Mouse (Mus musculus) kidney, embryonic 16.5 days (tissue): ENCODE data around the gene Ap1b1. TPM values are rescaled to one million over a fixed set of nuclear protein-coding genes. Genes with fewer than 3 reads are reported as not detected.
A peak's percentile ranks its signal among the peaks of the same experiment; 100 is the strongest.

Experiments
- ATAC-seq: fragments of 200-750 bp; cut with Nextera tagmentation; 2 replicates; pipeline ENCODE4 v1.8.0; 2017; ENCODE audit warnings: moderate TSS enrichment; ENCODE audit not compliant: low FRiP score, low TSS enrichment
- H3K27ac ChIP-seq: fragments of 300-500 bp; sonication (generic); 2 replicates; pipeline ENCODE4 v1.5.1; 2014; ENCODE audit warnings: low read length
- H3K27me3 ChIP-seq: fragments of 300-500 bp; sonication (generic); 2 replicates; pipeline ENCODE4 v1.6.1; 2014; ENCODE audit warnings: low read length, control low read depth, mixed read lengths; ENCODE audit not compliant: insufficient read depth
- H3K36me3 ChIP-seq: fragments of 300-500 bp; sonication (generic); 2 replicates; pipeline ENCODE4 v1.6.1; 2014; ENCODE audit warnings: low read length, control low read depth, mixed read lengths; ENCODE audit not compliant: insufficient read depth
- H3K4me1 ChIP-seq: fragments of 300-500 bp; sonication (generic); 2 replicates; pipeline ENCODE4 v1.6.1; 2014; ENCODE audit warnings: low read length, control low read depth, mixed read lengths; ENCODE audit not compliant: insufficient read depth
- H3K4me2 ChIP-seq: fragments of 300-500 bp; sonication (generic); replicated peaks from 2 replicates; pipeline ENCODE4 v1.6.1; 2014; ENCODE audit warnings: low read depth, low read length
- H3K4me3 ChIP-seq: fragments of 300-500 bp; sonication (generic); 2 replicates; pipeline ENCODE4 v1.5.1; 2014; ENCODE audit warnings: mild to moderate bottlenecking, low read length
- H3K9ac ChIP-seq: fragments of 300-500 bp; sonication (generic); replicated peaks from 2 replicates; pipeline ENCODE4 v1.6.1; 2014; ENCODE audit warnings: low read length
- H3K9me3 ChIP-seq: fragments of 300-500 bp; sonication (generic); 2 replicates; pipeline ENCODE4 v1.6.1; 2016; ENCODE audit warnings: low read length, control low read depth
- WGBS: fragments of 180-500 bp; shearing (Covaris S2); extraction: QIAGEN DNeasy Blood & Tissue Kit; methylation state at CpG from one replicate; pipeline ENCODE4 v1.1.7; 2014; 5-methylcytosine and 5-hydroxymethylcytosine counted together
- polyA plus RNA-seq: library from polyadenylated mRNA; unstranded; fragments of >200 nt; fragmentation: Nextera tagmentation; extraction: Ambion mirVana; gene quantifications from 2 replicates; pipeline ENCODE4 v1.2.1, GENCODE M21; 2015

Gene Ap1b1
- polyA plus RNA-seq, result 76.9 and 79.1 TPM in 2 replicates

- Histone ChIP-seq H3K9ac (peak within 1 kb of the TSS; percentile 76), H3K27me3 (no peaks in the 10 kb centered on the region), H3K4me1 (peaks cover 17% of the 10 kb centered on the region), H3K27ac (peak within 1 kb of the TSS; percentile 27; the same call in 1 of the 2 replicates), H3K36me3 (peaks cover 3% of the 10 kb centered on the region; the same call in 1 of the 2 replicates), H3K4me3 (peak within 1 kb of the TSS; percentile 74), H3K9me3 (no peaks in the 10 kb centered on the region), H3K4me2 (peak within 1 kb of the TSS; percentile 89)
- WGBS, result 1% methylated on average over 62 of the region's 62 CpGs
- ATAC-seq, result peak; percentile 92
Observed at GRCm38 (mm10) chr11:4986695-4987486, at the start of gene Ap1b1. Gene Ap1b1, plus strand, starts transcription at chr11:4986824.

DNA sequence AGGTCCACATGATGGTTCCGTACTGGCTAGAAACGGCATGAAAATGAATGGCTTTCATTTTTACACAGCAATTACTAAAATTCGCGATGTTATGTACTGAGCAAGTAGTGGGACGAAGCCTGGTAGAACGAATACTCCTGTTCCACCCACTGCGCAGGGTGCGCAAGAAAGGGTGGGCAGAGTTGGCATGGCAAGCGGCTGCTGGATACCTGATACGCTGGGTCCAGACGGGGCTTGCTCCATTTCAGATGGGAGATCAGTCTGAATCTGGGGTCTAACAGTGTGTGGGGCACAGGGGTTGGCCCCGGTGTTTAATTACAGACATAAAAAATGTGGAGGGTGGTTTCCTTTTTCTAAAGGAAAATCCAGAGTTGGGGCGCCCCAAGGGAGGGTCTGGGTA is 40.1 kb upstream of the Ap1b1 start:
- H3K9me3 ChIP-seq, result no peaks in the 10 kb centered on the region
- no peak overlapping the region for H3K9ac ChIP-seq
- 43% methylated on average over 13 of the region's 13 CpGs for whole genome bisulfite sequencing
- H3K27ac ChIP-seq, result no peak overlapping the region
- peak overlapping the region; percentile 52 for H3K4me3 ChIP-seq
- no peaks in the 10 kb centered on the region for H3K36me3 ChIP-seq
- peaks cover 13% of the 10 kb centered on the region for H3K4me1 ChIP-seq
- ATAC-seq, result no peak
- H3K4me2 ChIP-seq, result peak overlapping the region; percentile 81
- H3K27me3 ChIP-seq, result peaks cover 69% of the 10 kb centered on the region

DNA sequence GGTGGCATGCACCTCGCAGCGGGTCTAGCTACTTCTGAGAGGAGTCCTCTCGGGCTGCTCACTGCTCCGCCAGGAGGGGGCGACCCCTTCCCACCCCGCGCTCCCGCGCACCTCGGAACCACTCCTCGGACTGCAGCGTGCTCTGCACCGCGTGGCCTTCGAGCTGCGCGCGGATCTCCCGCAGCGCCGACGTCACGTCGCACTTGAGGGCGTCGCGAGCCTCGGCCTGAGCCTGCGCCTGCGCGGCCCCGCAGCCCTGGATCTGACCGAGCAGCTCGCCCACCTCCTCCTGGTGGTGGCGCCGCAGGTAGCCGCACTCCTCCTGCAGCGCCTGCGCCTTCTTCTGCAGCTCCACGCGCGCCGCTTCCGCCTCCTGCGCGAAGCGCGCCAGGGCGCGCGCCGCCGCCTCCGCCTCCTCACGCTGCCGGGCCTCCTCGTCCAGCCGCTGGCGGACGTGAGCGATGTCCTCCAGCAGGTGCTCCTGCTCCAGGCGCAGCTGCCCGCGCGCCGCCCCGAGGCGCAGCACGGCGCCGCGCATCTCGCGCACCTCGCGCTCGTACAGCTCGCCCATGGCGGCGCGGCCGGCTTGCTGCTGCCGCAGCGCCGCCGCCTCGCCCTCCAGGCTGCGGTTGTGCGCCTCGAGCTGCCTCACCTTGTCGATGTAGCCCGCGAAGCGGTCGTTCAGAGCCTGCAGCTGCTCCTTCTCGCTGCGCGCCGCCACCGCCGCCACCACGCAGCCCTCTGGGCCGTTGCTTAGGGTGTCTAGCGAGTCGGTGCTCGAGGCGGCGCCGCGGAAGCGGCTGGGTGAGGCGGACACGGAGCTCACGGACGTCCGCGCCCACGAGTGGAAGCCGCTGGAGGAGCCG is 39.4 kb upstream of the Ap1b1 start:
- H3K9ac ChIP-seq, result peak overlapping the region; percentile 29
- no peaks in the 10 kb centered on the region for H3K9me3 ChIP-seq
- H3K27ac ChIP-seq, result no peak overlapping the region
- peaks cover 13% of the 10 kb centered on the region for H3K4me1 ChIP-seq
- under 1% methylated on average over 118 of the region's 120 CpGs for WGBS
- ATAC-seq, result peak; percentile 75
- no peaks in the 10 kb centered on the region for H3K36me3 ChIP-seq
- peaks cover 76% of the 10 kb centered on the region for H3K27me3 ChIP-seq
- peak overlapping the region; percentile 81 for H3K4me2 ChIP-seq
- H3K4me3 ChIP-seq, result peak overlapping the region; percentile 52

DNA sequence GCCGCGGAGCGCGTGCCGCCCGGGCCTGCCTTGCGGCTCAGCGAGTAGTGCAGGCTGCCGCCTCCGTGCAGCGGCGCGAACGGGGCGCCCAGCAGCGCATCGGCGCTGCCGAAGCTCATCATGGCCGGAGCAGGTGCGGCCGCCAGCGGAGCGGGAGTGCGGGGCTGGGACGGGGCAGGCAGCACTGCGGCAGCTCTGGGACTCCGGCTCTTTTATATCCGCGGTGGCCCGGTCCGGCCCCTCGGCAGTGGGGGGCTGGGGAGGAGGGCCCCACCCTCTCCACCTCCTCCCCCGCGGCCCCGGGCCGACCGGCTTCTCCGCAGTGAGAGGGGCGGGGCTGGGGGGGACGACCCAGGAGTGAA is 38.8 kb upstream of the Ap1b1 start, which contains the start of gene Nefh:
Gene Nefh (minus strand): TSS at position 252 of the 362 bp plus-strand sequence.
- H3K9ac ChIP-seq, result peak within 1 kb of the TSS; percentile 29
- H3K4me2 ChIP-seq, result peak within 1 kb of the TSS; percentile 81
- peak within 1 kb of the TSS; percentile 52 for H3K4me3 ChIP-seq
- WGBS, result under 1% methylated on average over 38 of the region's 41 CpGs
- H3K36me3 ChIP-seq, result no peaks in the 10 kb centered on the region
- peaks cover 79% of the 10 kb centered on the region for H3K27me3 ChIP-seq
- H3K9me3 ChIP-seq, result no peaks in the 10 kb centered on the region
- no peak; the same call in 1 of the 2 replicates for ATAC-seq
- peaks cover 13% of the 10 kb centered on the region for H3K4me1 ChIP-seq
- H3K27ac ChIP-seq, result no peak within 1 kb of the TSS

GRCm38 (mm10) chr11:4948792-4949191 is 37.8 kb upstream of the Ap1b1 start:
- no peak overlapping the region for H3K4me3 ChIP-seq
- ATAC-seq, result no peak
- H3K27ac ChIP-seq, result no peak overlapping the region
- H3K9ac ChIP-seq, result no peak overlapping the region
- peaks cover 13% of the 10 kb centered on the region for H3K4me1 ChIP-seq
- H3K27me3 ChIP-seq, result peaks cover 88% of the 10 kb centered on the region
- no peak overlapping the region for H3K4me2 ChIP-seq
- H3K36me3 ChIP-seq, result no peaks in the 10 kb centered on the region
- WGBS, result 27% methylated on average over 8 of the region's 8 CpGs
- H3K9me3 ChIP-seq, result no peaks in the 10 kb centered on the region

GRCm38 (mm10) chr11:4949256-4950044 is 37.2 kb upstream of the Ap1b1 start:
- no peak overlapping the region for H3K9ac ChIP-seq
- H3K4me1 ChIP-seq, result peaks cover 13% of the 10 kb centered on the region
- ATAC-seq, result no peak
- no peak overlapping the region for H3K4me2 ChIP-seq
- H3K36me3 ChIP-seq, result no peaks in the 10 kb centered on the region
- WGBS, result 7% methylated on average over 23 of the region's 23 CpGs
- H3K4me3 ChIP-seq, result no peak overlapping the region
- H3K27me3 ChIP-seq, result peaks cover 92% of the 10 kb centered on the region
- no peak overlapping the region for H3K27ac ChIP-seq
- no peaks in the 10 kb centered on the region for H3K9me3 ChIP-seq

- Histone ChIP-seq H3K4me2 (no peak overlapping the region), H3K9me3 (no peaks in the 10 kb centered on the region), H3K27me3 (peaks cover 60% of the 10 kb centered on the region), H3K4me3 (no peak overlapping the region), H3K36me3 (no peaks in the 10 kb centered on the region), H3K27ac (no peak overlapping the region), H3K4me1 (no peaks in the 10 kb centered on the region), H3K9ac (no peak overlapping the region)
- ATAC-seq, result no peak
- WGBS, result 8% methylated on average over 6 of the region's 6 CpGs
Observed at GRCm38 (mm10) chr11:4953401-4953800, 33.2 kb upstream of the Ap1b1 start.

DNA sequence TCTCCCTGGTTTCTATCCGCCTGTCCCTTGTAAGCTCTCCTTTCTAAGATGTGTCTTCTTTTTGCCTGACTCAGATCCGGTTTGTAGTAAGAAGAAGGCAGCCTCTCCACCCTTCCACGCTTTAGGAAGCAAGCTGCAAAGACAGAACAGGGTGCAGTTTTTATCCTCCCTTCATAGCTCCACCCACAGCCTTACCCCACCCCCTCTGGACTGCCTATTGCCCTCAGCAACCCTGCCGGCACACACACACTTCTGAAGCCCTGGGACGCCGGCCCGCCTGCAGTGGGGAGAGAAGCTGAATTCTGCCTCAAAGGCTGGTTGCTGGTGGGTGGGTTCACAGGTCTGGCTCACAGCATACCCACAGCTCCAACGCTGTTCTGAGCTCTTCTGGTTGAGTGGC is 32.7 kb upstream of the Ap1b1 start:
- H3K4me3 ChIP-seq, result no peak overlapping the region
- H3K27me3 ChIP-seq, result peaks cover 55% of the 10 kb centered on the region
- H3K4me2 ChIP-seq, result no peak overlapping the region
- H3K36me3 ChIP-seq, result no peaks in the 10 kb centered on the region
- ATAC-seq, result no peak
- 1% methylated on average over 8 of the region's 8 CpGs for WGBS
- no peaks in the 10 kb centered on the region for H3K9me3 ChIP-seq
- no peak overlapping the region for H3K27ac ChIP-seq
- H3K9ac ChIP-seq, result no peak overlapping the region
- H3K4me1 ChIP-seq, result no peaks in the 10 kb centered on the region

GRCm38 (mm10) chr11:4963099-4963808 is 23.4 kb upstream of the Ap1b1 start:
- Histone ChIP-seq H3K36me3 (no peaks in the 10 kb centered on the region), H3K4me1 (no peaks in the 10 kb centered on the region), H3K27me3 (no peaks in the 10 kb centered on the region), H3K9ac (no peak overlapping the region), H3K4me2 (no peak overlapping the region), H3K27ac (no peak overlapping the region), H3K9me3 (no peaks in the 10 kb centered on the region), H3K4me3 (no peak overlapping the region)
- 26% methylated on average over 6 of the region's 6 CpGs for WGBS
- no peak for ATAC-seq
